Mouse (Mus musculus) lung, adult 18-20 months (tissue): ENCODE data around the gene Ndufv1.
"Not testable (repeated sequence)": the region's sequence is repeated elsewhere in the genome, so short reads cannot be mapped to it uniquely, and the experiment has no call there.

ENCODE experiments used
- DNase-seq, 2 experiments: peaks; one replicate each; pipeline ENCODE4 v3.0.0; 2022; ENCODE audit warnings: mixed read lengths in 2 of 2

Ndufv1 gene

DNA sequence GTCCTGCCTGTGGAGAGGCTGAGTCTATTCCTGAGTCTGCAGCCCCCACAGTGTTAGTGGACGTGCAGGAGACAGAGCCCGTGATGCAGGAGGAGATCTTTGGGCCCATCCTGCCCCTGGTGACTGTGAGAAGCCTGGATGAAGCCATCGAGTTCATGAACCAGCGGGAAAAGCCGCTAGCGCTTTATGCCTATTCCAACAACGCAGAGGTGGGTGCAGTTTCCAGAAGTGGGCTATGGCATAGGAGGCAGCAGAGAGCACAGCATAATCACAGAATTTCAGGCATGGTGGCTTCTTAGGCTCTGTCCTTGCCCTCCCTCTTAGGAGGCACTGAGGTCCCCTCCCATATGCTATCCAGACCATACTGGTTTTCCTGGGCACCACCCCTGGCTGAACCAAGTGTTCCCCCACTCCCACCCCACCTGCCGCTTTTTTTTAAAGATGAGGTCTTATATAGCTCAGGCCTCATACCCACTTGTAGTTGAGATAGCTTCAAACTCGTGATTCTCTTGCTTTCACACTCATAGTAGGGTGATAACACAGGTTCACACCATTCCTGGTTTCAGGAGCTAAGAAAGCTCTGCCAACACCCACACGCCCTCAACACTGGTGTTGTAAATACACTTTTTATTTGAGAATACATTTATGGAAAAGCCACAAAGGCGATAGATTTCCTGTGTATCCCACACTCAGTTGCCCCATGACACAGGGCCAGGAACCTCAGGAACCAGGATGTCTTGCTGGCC, 46.1 kb downstream of the Ndufv1 start:
- DNase-seq = no peak

DNA sequence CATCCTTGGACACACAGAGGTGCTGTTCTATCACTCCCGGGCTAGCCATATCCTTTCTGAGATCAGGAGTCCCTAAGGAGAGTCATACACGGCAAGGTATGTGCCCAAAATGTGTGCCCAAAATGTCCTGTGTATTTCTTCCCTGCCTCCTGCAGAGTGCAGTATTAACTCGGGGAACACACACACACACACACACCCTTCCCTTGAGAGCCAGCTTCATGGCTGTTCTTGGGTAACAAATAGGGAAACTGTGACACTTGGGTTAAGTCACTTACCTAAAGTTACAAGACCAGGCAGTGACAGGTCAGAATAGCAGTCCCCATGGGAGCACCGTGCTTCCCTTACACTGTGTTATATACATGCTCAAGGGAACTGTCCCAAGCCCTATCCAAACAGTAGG, 48.6 kb downstream of the Ndufv1 start:
- DNase-seq = no peak

DNA sequence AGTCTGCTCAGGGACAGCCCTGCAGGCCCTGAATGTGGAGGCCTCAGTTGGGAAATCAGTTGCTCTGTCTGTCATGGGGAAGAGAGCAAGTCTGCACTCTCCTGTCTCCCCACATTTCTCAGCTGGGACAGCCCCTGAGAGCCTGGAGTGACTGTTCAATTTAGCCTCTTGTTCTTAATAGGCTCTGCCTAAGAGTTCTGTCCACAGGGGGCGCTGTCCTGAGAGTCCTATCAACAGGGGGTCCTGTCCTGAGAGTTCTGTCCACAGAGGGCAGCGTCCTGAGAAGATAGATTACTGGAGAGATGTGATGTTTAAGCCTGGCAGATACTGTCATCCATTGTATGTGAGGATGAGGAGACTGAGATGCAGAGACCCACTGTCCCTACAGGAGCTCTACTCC, 50.1 kb downstream of the Ndufv1 start:
- peak in 1 of 2 experiments; percentile 41 for DNase-seq

DNA sequence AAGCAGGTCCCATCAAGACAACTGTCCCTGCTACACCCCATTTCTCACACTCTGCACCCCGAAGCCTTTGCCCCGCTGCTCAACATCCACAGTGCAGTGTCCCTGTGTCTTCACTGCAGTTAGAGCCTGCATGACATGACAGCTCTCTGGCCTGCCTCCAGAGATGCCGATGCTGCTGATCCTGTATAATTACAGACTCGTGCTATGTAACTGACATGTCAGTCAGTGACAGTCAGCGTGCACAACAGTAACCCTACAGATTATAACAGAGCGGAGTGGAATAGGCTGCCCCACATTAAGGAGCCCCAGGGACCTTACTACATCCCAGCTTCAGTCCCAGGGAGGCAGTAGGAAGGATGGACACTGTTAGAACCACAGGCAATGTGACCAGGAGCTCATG, 50.8 kb downstream of the Ndufv1 start:
- not testable (repeated sequence) for DNase-seq

DNA sequence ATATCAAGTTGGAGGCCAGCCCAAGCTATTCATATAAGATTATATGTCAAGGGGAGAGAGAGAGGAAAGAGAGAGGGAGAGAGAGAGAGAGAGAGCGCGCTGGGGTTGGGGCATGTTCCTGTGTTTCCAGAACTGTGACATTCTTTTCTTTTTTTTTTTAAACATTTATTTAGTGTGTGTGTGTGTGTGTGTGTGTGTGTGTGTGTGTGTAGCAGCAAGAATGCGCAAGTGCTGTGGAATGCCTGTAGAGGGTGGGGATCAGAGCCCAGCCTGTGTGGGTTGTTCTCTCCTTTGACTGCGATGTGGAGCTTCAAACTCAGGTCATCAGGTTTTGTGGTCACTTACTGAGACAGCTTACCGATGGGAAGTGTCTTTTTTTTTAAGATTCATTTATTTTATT, 52.4 kb downstream of the Ndufv1 start:
- DNase-seq = peak in 1 of 2 experiments; percentile 35

DNA sequence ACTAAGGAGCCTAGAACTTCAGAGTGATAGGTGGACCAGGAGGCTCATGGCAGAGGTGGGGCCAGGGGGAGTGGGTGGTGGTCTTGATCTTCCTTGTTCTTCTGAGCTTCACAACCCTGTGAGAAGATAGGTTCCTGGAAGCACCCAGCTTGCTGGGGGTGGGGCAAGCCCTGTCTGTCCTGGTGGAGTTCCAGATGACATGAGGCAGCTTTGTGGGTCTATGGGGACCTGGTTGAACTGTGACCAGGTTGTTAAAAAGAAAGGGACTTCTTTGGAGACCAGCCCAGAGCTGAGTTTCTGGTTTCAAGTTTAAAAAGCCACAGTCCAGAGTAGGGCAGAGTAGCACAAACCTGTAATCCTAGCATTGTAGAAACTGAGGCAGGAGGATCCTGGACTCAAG, 53.6 kb downstream of the Ndufv1 start:
- DNase-seq = no peak

DNA sequence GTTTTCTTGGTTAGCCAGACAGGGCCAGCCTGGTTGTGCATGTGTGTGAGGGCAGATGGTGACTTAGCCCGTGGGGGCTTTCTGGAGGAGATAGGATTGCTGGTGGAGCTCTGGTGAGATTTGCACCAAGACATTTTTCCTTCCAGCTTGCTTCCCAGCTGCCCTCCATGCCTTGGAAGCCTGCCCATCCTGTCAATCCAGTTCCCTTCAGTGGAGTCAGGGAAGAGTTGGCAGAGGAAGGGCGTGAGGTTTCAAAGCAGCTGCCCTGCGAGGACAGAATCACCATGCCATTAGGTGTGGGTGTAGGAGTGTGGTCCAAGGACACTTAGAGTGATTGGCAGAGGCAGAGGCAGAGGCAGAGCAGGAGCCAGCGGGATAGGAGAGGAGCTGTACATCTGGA, 54.1 kb downstream of the Ndufv1 start, which contains the start of gene Aldh3b3:
Gene Aldh3b3 (plus strand): TSS at position 176 of the 400 bp plus-strand sequence.
- DNase-seq = no peak
